Mouse (Mus musculus) intestine, postnatal 0 days (tissue): ENCODE measurements around the gene Trim28. TPM values are rescaled to one million over a fixed set of nuclear protein-coding genes. Genes with fewer than 3 reads are reported as not detected.

Experiments
- ATAC-seq: fragments of 200-750 bp; cut with Nextera tagmentation; 2 replicates; pipeline ENCODE4 v1.8.0; 2017; ENCODE audit warnings: mild to moderate bottlenecking, moderate TSS enrichment, moderate library complexity
- H3K27ac ChIP-seq: fragments of 300-500 bp; sonication (generic); 2 replicates; pipeline ENCODE4 v1.5.1; 2014; ENCODE audit warnings: mild to moderate bottlenecking, low read depth, low read length, moderate library complexity
- H3K27me3 ChIP-seq: fragments of 300-500 bp; sonication (generic); replicated peaks from 2 replicates; pipeline ENCODE4 v1.6.1; 2014; ENCODE audit warnings: low read length, mixed read lengths; ENCODE audit not compliant: control insufficient read depth, insufficient read depth
- H3K36me3 ChIP-seq: fragments of 300-500 bp; sonication (generic); 2 replicates; pipeline ENCODE4 v1.6.1; 2014; ENCODE audit warnings: mild to moderate bottlenecking, moderate library complexity; ENCODE audit not compliant: control insufficient read depth, insufficient read depth
- H3K4me1 ChIP-seq: fragments of 300-500 bp; sonication (generic); replicated peaks from 2 replicates; pipeline ENCODE4 v1.6.1; 2014; ENCODE audit warnings: antibody characterized with exemption, low read length, mixed read lengths; ENCODE audit not compliant: control insufficient read depth, insufficient read depth
- H3K4me2 ChIP-seq: fragments of 300-500 bp; sonication (generic); replicated peaks from 2 replicates; pipeline ENCODE4 v1.6.1; 2014; ENCODE audit warnings: low read depth, mild to moderate bottlenecking, moderate library complexity
- H3K4me3 ChIP-seq: fragments of 300-500 bp; sonication (generic); 2 replicates; pipeline ENCODE4 v1.5.1; 2014; ENCODE audit warnings: low read depth, low read length
- H3K9ac ChIP-seq: fragments of 300-500 bp; sonication (generic); 2 replicates; pipeline ENCODE4 v1.6.1; 2014; ENCODE audit warnings: mild to moderate bottlenecking, low read depth, low read length
- H3K9me3 ChIP-seq: fragments of 300-500 bp; sonication (generic); 2 replicates; pipeline ENCODE4 v1.6.1; 2016; ENCODE audit warnings: mixed run types; ENCODE audit not compliant: control insufficient read depth
- CTCF ChIP-seq: sonication (generic); IDR thresholded peaks from 2 replicates; pipeline ENCODE4 v1.5.1; 2016; ENCODE audit warnings: low read depth, mild to moderate bottlenecking, control low read depth, antibody characterized with exemption, moderate library complexity
- WGBS: fragments of 180-500 bp; shearing (Covaris S2); extraction: QIAGEN DNeasy Blood & Tissue Kit; methylation state at CpG from one replicate; pipeline ENCODE4 v1.1.7; 2014; 5-methylcytosine and 5-hydroxymethylcytosine counted together
- polyA plus RNA-seq: library from polyadenylated mRNA; unstranded; fragments of >200 nt; fragmentation: Nextera tagmentation; extraction: Ambion mirVana; gene quantifications from 2 replicates; pipeline ENCODE4 v1.2.1, GENCODE M21; 2015

The Trim28 gene
- polyA plus RNA-seq, 1 experiment from 2014 or later: 85.3 TPM

- Histone ChIP-seq H3K36me3 (no peaks in the 10 kb centered on the region), H3K9me3 (no peaks in the 10 kb centered on the region), H3K4me2 (no peak overlapping the region), H3K27ac (no peak overlapping the region), H3K4me3 (no peak overlapping the region), H3K9ac (no peak overlapping the region), H3K27me3 (no peaks in the 10 kb centered on the region), H3K4me1 (no peaks in the 10 kb centered on the region)
- TF ChIP-seq CTCF: no peak
- WGBS: 52% methylated on average over 4 of the region's 4 CpGs
- no peak for ATAC-seq
Measured at GRCm38 (mm10) chr7:13013671-13014070, 14.8 kb downstream of the Trim28 start.

- Histone ChIP-seq H3K27me3 (no peaks in the 10 kb centered on the region), H3K9ac (no peak overlapping the region), H3K4me3 (no peak overlapping the region), H3K4me1 (no peaks in the 10 kb centered on the region), H3K9me3 (no peaks in the 10 kb centered on the region), H3K36me3 (no peaks in the 10 kb centered on the region), H3K27ac (no peak overlapping the region), H3K4me2 (no peak overlapping the region)
- WGBS: 28% methylated on average over 6 of the region's 6 CpGs
- ATAC-seq: no peak
- no peak for TF ChIP-seq CTCF
Measured at GRCm38 (mm10) chr7:13014275-13014839, 15.4 kb downstream of the Trim28 start.

- Histone ChIP-seq H3K36me3 (no peaks in the 10 kb centered on the region), H3K4me1 (no peaks in the 10 kb centered on the region), H3K9me3 (no peaks in the 10 kb centered on the region), H3K4me3 (no peak overlapping the region), H3K4me2 (no peak overlapping the region), H3K27ac (no peak overlapping the region), H3K27me3 (no peaks in the 10 kb centered on the region), H3K9ac (no peak overlapping the region)
- 75% methylated on average over 1 of the region's 1 CpGs for WGBS
- no peak for ATAC-seq
- TF ChIP-seq CTCF: no peak
Measured at GRCm38 (mm10) chr7:13015217-13015616, 16.3 kb downstream of the Trim28 start.

GRCm38 (mm10) chr7:13022773-13023535 lies 24.0 kb downstream of the Trim28 start:
- no peak overlapping the region for H3K27ac ChIP-seq
- peak overlapping the region; percentile 83; the same call in 1 of the 2 replicates for H3K9ac ChIP-seq
- H3K4me2 ChIP-seq: peak overlapping the region; percentile 82
- WGBS: 5% methylated on average over 31 of the region's 31 CpGs
- H3K4me1 ChIP-seq: no peaks in the 10 kb centered on the region
- peaks cover 12% of the 10 kb centered on the region for H3K36me3 ChIP-seq
- H3K9me3 ChIP-seq: no peaks in the 10 kb centered on the region
- peak overlapping the region; percentile 73 for H3K4me3 ChIP-seq
- peak; percentile 64 for ATAC-seq
- no peak for TF ChIP-seq CTCF
- no peaks in the 10 kb centered on the region for H3K27me3 ChIP-seq

- Histone ChIP-seq H3K36me3 (peaks cover 24% of the 10 kb centered on the region), H3K9ac (peak overlapping the region; percentile 83), H3K4me3 (peak overlapping the region; percentile 73), H3K9me3 (no peaks in the 10 kb centered on the region), H3K27ac (peak overlapping the region; percentile 97), H3K4me1 (no peaks in the 10 kb centered on the region), H3K27me3 (no peaks in the 10 kb centered on the region), H3K4me2 (peak overlapping the region; percentile 82)
- peak; percentile 16 for TF ChIP-seq CTCF
- WGBS: under 1% methylated on average over 79 of the region's 95 CpGs
- peak; percentile 83 for ATAC-seq
Measured at GRCm38 (mm10) chr7:13023928-13024731, 25.2 kb downstream of the Trim28 start.

GRCm38 (mm10) chr7:13024805-13025204 lies 25.9 kb downstream of the Trim28 start:
- Histone ChIP-seq H3K27ac (peak overlapping the region; percentile 97), H3K9ac (peak overlapping the region; percentile 83), H3K4me2 (peak overlapping the region; percentile 82), H3K27me3 (no peaks in the 10 kb centered on the region), H3K4me1 (no peaks in the 10 kb centered on the region), H3K9me3 (no peaks in the 10 kb centered on the region), H3K36me3 (peaks cover 31% of the 10 kb centered on the region), H3K4me3 (peak overlapping the region; percentile 73)
- under 1% methylated on average over 27 of the region's 44 CpGs for WGBS
- TF ChIP-seq CTCF: peak; percentile 63
- ATAC-seq: peak; percentile 35
